Mouse (Mus musculus): ENCODE results near the gene Fam172a. TPM values are rescaled to one million over a fixed set of nuclear protein-coding genes. Genes with fewer than 3 reads are reported as not detected.

The Fam172a gene
- total RNA-seq, 4 experiments from 2014 or later = 10.4 to 11.7 (median 11.0) TPM

DNA sequence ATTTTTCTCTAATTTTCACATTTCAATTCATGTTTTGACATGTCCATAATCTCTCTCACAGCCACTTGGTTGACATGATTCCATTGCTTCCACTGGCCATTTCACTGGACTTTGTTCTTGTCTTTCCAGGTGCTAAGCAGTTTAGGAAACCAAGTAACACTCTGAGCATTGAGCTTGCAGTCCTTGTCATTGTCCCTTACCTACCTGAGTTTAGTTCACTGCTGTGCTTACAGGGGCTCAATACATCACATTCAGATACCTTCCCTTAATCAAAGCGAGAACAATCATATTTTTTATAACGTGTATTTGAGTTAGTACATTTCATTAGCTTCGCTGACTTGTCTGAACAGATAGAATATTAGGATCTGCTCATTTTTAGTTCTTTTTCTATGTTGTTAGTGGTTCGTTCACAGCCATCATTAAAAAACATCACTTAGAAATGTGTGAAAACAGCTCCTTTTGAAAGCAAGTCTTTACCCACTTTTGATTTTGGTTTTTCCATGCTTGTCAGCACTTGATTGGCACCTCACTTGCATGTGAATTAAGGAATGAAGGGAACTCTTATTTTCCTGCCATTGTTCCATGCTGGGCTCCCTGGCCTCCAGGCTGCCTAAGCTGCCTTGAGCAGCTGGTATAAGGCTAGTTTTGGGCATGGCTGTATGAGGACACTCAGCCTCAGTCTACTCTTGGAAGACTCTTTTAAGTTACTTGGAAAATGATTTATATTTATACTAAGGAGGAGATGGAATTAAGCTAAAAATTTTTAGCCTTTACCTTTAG lies 257.9 kb downstream of the Fam172a start:
- DNase-seq (ENCODE audit: low spot score) = no peak

DNA sequence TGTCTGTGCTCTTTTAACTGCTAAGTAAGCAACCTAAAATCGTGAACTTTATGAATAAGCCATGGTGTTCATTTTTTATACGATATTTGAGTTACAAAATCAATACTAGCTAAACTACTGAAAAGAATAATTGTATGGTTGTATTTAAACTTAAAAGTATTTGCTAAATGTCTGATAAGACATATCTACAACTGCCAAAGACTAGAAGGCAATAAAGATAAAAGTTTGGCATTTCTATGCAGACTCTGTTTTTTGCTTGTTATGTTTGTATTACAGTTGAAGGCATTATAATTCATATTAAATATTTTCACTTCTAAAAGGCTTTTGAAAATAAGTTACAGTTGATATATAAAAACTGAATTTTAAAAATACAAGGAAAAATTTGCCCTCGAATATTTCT lies 274.4 kb downstream of the Fam172a start:
- DNase-seq (ENCODE audit: low spot score) = no peak

DNA sequence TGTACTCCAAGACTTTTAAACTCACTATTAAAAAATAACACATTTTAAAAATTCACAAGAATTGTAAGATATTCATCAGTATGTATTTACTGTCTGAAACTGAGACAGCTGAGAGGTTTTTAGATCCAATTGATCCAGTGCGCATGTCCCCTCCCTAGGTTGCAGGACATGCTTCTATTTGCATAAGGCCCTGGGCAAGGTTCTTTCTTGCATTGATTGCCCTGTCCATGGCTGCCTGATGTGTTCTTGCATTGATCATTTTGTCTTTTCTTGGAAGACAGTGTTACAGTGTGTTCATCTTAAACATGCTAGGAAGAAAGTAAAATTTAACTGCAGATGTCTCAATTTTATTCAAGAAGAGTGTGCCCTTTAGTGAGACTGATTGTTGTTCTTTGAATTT lies 275.3 kb downstream of the Fam172a start:
- DNase-seq (ENCODE audit: low spot score) = no peak

DNA sequence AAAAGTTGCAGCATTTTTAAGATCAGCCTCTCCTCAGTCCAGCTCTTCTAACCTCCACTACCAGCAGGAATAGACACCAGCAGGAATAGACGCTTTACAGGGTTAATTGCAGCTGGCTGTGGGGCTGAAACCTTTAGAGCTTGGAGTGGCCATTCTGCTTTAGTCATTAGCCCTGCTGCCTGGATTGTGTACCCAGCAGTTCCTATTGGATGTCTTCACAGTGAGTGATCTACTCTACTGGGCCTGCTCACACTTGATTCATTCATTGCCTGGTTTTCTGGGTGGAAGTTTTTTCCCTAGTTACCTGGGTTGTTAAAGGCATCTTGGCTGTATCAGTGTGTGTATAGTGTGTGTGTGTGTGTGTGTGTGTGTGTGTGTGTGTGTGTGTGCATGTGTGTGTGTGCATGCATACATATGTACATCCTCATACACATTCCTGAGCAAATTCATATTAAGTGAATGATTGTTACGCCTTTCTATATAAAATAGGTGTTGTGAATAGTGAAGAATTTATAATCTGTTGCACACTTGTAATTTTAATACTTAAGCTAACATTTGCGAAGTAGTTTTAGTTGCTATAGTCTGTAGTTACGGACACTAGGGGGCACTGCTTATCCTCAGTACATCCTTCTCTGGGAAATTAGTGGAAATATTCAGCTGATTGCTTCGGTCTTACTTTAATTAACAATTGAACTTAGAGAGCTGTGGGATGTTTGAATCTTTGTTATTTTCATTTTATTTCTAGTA lies 280.4 kb downstream of the Fam172a start:
- DNase-seq (ENCODE audit: low spot score) = peak; percentile 48

- no peak for DNase-seq (ENCODE audit: low spot score)
Measured at GRCm38 (mm10) chr13:77982852-77983202, 281.0 kb downstream of the Fam172a start.

GRCm38 (mm10) chr13:77991189-77991886 lies 289.5 kb downstream of the Fam172a start:
- no peak for DNase-seq (ENCODE audit: low spot score)

GRCm38 (mm10) chr13:78004649-78005048 lies 302.8 kb downstream of the Fam172a start:
- DNase-seq (ENCODE audit: low spot score) = no peak

DNA sequence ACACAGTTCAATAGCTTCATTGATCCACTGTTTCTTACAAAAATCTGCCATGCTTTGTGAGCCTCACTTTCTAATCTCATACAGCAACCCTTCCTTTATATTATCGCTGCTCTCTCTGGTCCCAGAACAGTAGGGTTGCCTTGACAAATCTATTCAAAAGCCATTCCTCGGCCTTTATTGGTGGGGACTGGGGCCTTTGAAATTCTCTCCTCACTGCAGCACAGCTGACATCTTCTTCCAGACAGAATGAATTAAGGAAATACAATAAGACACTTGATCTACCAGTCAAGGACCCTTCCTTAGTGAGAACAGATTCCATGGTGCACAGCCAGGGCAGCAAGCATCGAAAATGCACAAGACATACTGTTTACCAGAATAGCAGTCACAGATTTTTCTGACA lies 303.5 kb downstream of the Fam172a start:
- DNase-seq (ENCODE audit: low spot score) = no peak

- DNase-seq (ENCODE audit: low spot score) = no peak
Measured at GRCm38 (mm10) chr13:78010176-78010575, 308.3 kb downstream of the Fam172a start.

DNA sequence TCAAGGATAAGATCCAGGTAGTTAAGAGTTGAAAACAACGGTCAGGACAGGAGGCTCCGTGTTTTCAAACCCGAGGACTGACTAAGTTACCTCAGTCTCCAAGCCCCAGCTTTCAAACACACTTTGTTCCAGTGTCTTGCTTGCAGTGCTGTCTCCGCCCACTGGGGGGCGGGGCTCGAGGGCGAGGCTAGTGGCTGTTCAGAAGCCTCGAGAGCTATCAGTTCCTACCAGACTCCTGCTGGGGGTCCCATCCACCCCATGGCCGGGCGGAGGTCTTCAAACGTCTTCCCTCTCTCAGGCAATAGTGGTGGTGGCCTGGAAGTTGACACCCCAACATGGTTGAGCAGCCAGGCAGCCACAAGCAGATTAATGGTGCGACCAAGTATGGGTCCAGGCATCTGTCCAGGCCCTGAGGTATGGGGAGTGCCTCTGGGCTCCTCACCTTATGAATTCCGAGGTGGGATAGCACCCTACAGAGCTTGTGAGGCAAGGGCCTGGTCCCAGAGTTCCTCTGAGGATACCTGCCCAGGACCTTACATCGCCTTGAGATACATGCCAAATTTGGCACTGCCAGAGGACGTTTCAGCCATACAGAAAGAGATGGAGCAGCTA lies 323.0 kb downstream of the Fam172a start, which contains the start of gene Pou5f2:
Gene Pou5f2 (plus strand): TSS at position 220 of the 612 bp plus-strand sequence.
- no peak for DNase-seq (ENCODE audit: low spot score)

- DNase-seq (ENCODE audit: low spot score) = no peak
Measured at GRCm38 (mm10) chr13:78032821-78033220, 331.0 kb downstream of the Fam172a start.

DNA sequence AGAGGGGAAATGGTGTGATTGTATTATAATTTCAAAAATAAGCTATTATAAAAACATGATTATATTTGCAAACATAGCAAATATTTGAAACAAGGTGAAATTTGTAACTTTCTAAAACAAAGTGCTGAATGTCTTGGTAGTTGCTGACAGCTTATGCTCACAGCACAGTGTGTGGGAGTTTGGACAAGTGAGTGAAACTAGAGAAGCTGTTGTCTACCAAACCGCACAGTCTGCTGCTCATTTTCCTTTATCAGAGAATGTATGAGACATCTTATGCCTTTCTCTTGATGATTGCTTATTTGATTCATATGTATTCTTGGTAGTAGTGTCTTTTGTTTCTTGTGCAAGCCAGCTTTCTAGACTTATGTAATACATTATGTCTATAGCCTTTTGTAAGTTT lies 335.4 kb downstream of the Fam172a start:
- no peak for DNase-seq (ENCODE audit: low spot score)

DNA sequence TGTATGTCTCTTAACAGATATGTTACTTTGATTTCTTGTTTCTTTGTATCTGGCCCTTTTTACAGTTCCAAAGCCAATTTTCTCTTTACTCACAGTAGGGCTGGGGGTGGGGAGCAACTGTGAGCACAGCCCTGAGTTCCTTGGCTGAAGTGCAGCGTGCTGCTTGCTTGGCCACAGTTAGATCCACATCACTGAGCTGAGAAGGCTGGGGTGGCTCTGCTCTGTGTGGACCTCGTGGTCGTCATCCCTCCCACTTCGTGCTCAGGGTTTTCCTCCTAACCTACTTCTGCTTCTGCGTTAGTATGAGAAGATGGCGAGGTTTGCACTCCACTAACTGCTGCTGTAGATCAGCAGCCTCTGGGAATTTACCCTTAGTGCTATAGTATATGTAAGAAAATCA lies 341.4 kb downstream of the Fam172a start:
- no peak for DNase-seq (ENCODE audit: low spot score)

DNA sequence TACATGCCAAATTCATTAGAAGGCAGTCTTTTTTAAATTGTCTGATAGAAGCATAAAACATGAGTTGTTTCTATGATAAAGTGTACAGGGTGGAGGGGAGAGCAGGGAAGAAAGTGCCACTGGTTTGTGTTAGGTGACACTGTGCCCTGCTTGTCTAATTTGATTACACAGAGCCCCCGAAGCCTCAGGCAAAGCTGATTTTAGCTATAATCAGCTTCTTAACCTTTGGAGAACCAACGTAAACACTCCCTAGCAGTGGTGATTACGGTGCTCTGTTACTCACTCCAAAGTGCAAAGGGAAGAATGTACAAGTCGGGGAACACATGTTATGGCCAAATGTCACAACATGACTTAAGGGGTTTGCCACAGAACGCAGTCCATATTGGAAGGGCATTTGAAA lies 343.3 kb downstream of the Fam172a start:
- no peak for DNase-seq (ENCODE audit: low spot score)

DNA sequence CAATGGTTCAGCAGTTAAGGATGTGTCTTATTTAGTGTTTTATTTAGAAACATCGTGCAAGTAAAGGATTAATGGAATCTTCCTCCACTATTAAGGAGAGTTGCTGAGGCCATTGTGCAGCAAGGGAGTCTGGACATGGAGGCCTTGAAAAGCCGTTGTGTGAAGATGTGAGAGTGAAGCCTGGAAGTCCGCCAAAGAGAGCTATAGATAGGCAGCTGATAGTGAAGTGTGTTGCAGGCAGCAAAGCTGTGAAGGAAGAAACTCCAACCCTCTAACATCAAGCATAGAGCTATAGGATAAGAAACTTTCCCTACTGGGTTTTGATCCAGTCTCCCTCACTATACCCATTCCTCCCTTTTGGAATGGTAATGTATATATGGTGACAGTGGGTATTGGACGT lies 385.9 kb downstream of the Fam172a start:
- DNase-seq (ENCODE audit: low spot score) = no peak

- no peak for DNase-seq (ENCODE audit: low spot score)
Measured at GRCm38 (mm10) chr13:78090701-78091100, 388.9 kb downstream of the Fam172a start.

DNA sequence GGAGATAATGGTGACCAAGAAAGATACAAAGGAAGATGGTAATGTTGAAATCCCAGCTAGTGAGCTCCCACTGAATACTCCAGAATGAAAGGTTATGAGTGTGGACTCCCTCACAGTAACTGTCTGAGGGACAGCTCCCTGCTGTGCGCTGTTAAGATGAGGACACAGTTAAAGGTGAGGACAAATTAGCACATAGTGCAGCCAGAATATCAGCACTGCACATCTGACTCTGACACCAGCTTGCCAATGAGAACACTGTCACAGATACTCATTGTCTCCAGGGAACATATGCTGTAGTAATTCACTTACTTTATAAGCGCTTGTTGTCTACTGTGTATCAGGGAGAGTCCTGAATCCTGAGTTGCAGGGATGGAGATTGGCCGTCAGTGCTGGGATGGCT lies 390.1 kb downstream of the Fam172a start:
- no peak for DNase-seq (ENCODE audit: low spot score)

- no peak for DNase-seq (ENCODE audit: low spot score)
Measured at GRCm38 (mm10) chr13:78094352-78094751, 392.5 kb downstream of the Fam172a start.

- DNase-seq (ENCODE audit: low spot score) = no peak
Measured at GRCm38 (mm10) chr13:78095071-78095973, 393.5 kb downstream of the Fam172a start.

GRCm38 (mm10) chr13:78098858-78099445 lies 397.1 kb downstream of the Fam172a start:
- no peak for DNase-seq (ENCODE audit: low spot score)

Data from heart, adult 8-10 months (tissue).